Mouse (Mus musculus): ENCODE measurements around the gene Mars.
A peak's percentile ranks its signal among the peaks of the same experiment; 100 is the strongest.

DNA sequence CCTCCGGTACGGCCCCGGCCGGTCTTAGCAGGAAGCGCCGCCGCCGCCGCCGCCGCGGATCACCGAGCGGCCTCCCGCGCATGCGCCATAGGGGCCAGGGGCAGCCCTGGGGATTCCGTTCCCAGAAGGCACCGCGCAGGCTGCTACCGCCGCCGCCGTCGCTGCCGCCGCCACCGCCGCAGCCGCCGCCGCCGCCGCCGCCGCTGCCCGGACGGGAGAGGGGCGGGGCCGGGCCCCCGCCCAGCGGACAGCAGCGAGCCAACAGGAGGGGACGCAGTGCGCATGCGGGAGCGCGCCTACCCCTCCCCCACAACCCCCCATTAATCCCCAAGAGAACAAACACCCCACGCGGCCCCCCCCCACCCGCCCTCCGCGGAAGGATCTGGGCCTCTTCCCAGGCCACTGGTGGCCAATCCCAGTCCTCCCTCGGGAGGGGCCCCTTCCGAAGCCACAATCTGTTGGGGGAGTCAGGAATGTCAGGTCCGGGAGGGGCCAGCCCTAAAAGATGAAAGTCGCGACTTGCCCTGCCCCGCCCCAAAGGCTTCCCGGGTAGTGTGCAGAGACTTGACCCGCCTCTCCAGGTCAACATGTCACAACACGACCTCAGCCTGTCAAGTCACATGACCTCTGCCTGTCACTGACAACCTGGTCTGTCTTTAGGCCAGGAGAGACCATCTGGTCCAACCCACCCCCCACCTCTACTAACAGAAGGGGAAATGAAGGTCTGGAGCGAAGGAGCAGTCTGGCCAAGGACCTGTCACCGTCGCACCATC lies 22.6 kb downstream of the Mars start, which contains the start of gene Mbd6:
- TF ChIP-seq CTCF (IDR thresholded peaks at IDR 0.05; ENCODE audit: borderline replicate concordance, insufficient read depth, low read length): no peak
- TF ChIP-seq POLR2A (IDR thresholded peaks at IDR 0.05; ENCODE audit: low read depth, low read length): peak; percentile 78
